Mouse (Mus musculus): ENCODE measurements around the gene Tbl1x. TPM values are rescaled to one million over a fixed set of nuclear protein-coding genes. Genes with fewer than 3 reads are reported as not detected.

The Tbl1x gene
- polyA plus RNA-seq, 1 experiment from 2014 or later, result 83.2 TPM

GRCm38 (mm10) chrX:77669779-77670550, 159.2 kb downstream of the Tbl1x start:
- H3K4me1 ChIP-seq, result no peaks in the 10 kb centered on the region
- H3K9me3 ChIP-seq, result no peaks in the 10 kb centered on the region
- 65% methylated on average over 3 of the region's 3 CpGs for WGBS
- H3K4me3 ChIP-seq, result no peak overlapping the region
- no peak overlapping the region for H3K27ac ChIP-seq
- no peak overlapping the region for H3K9ac ChIP-seq
- H3K36me3 ChIP-seq, result no peaks in the 10 kb centered on the region
- no peak overlapping the region for H3K4me2 ChIP-seq (replicated peaks)
- no peak for ATAC-seq (ENCODE audit: insufficient number of reproducible peaks, insufficient read depth, low FRiP score, low TSS enrichment)
- H3K27me3 ChIP-seq, result no peaks in the 10 kb centered on the region
